8 mouse cellular contexts compared by ENCODE assay signal in genomic region chr2:110017087-110017486, GRCm38 (mm10). TPM values are rescaled to one million over a fixed set of nuclear protein-coding genes. Genes with fewer than 3 reads are reported as not detected.
DNase-seq lines count a peak whose midpoint lies in the region; ATAC-seq and TF ChIP-seq lines count a peak whose summit lies in the region.

No protein-coding gene starts in this region.

- H3K9me3 ChIP-seq in kidney, postnatal 0 days (replicated peaks; ENCODE audit: low read length): no peaks in the 10 kb centered on the region
- no peaks in the 10 kb centered on the region for H3K9me3 ChIP-seq in embryonic facial prominence, embryonic 14.5 days (ENCODE audit: control insufficient read depth, low read length)
- H3K9me3 ChIP-seq in intestine, embryonic 14.5 days (ENCODE audit: control insufficient read depth, low read length): no peaks in the 10 kb centered on the region

- H3K4me3 ChIP-seq in kidney, postnatal 0 days (replicated peaks; ENCODE audit: low read depth, low read length): peak overlapping the region; percentile 77
- H3K4me3 ChIP-seq in embryonic facial prominence, embryonic 14.5 days (ENCODE audit: low read depth, low read length): peak overlapping the region; percentile 82
- H3K4me3 ChIP-seq in intestine, embryonic 14.5 days (ENCODE audit: low read depth, low read length): peak overlapping the region; percentile 78
- peak overlapping the region; percentile 60 for H3K4me3 ChIP-seq in myocyte

- ATAC-seq in kidney, postnatal 0 days (replicated peaks; ENCODE audit: low FRiP score, low read depth): no peak
- no peak for ATAC-seq in embryonic facial prominence, embryonic 14.5 days (ENCODE audit: low read depth)
- ATAC-seq in intestine, embryonic 14.5 days (replicated peaks; ENCODE audit: low FRiP score, low TSS enrichment, low read depth): 0 out of 2 replicates have a peak, but pooled peaks have one; percentile 29
- ATAC-seq in monocyte, adult 5-6 weeks (replicated peaks; ENCODE audit: insufficient number of reproducible peaks, low FRiP score, low TSS enrichment, poor library complexity, severe bottlenecking): no peak

- peak overlapping the region; percentile 28 for H3ac ChIP-seq in myocyte (ENCODE audit: control insufficient read depth, insufficient read length)

- DNase-seq in kidney, postnatal 0 days (ENCODE audit: low spot score): no peak
- no peak for DNase-seq in kidney, adult 9 months
- no peak for DNase-seq in embryonic facial prominence, embryonic 14.5 days (ENCODE audit: low spot score)
- no peak for DNase-seq in intestine, embryonic 14.5 days (ENCODE audit: low spot score)
- no peak for DNase-seq in layer of hippocampus, postnatal 10 days (ENCODE audit: low spot score in 2 of 2)
- DNase-seq in thymus, postnatal 36 days: no peak

- peak overlapping the region; percentile 83; the same call in 1 of the 2 replicates for H3K9ac ChIP-seq in kidney, postnatal 0 days (ENCODE audit: low read depth, low read length)
- peak overlapping the region; percentile 93 for H3K9ac ChIP-seq in embryonic facial prominence, embryonic 14.5 days (ENCODE audit: low read depth, low read length)
- H3K9ac ChIP-seq in intestine, embryonic 14.5 days (ENCODE audit: low read length): peak overlapping the region; percentile 94

- H3K4me1 ChIP-seq in kidney, postnatal 0 days (replicated peaks; ENCODE audit: insufficient read depth, low read length): no peaks in the 10 kb centered on the region
- peaks cover 24% of the 10 kb centered on the region for H3K4me1 ChIP-seq in embryonic facial prominence, embryonic 14.5 days (ENCODE audit: control insufficient read depth, insufficient read depth, low read length)
- peaks cover 4% of the 10 kb centered on the region; the same call in 1 of the 2 replicates for H3K4me1 ChIP-seq in intestine, embryonic 14.5 days (replicated peaks; ENCODE audit: control insufficient read depth, insufficient read depth, low read length)

- peaks cover 4% of the 10 kb centered on the region for H3K36me3 ChIP-seq in kidney, postnatal 0 days (ENCODE audit: insufficient read depth, low read length)
- peaks cover 26% of the 10 kb centered on the region for H3K36me3 ChIP-seq in embryonic facial prominence, embryonic 14.5 days (ENCODE audit: control insufficient read depth, insufficient read depth, low read length)
- H3K36me3 ChIP-seq in intestine, embryonic 14.5 days (ENCODE audit: control insufficient read depth, insufficient read depth, low read length): peaks cover 26% of the 10 kb centered on the region
- H3K36me3 ChIP-seq in myocyte (ENCODE audit: control insufficient read depth, insufficient read depth): no peaks in the 10 kb centered on the region

- H3K27me3 ChIP-seq in kidney, postnatal 0 days (ENCODE audit: insufficient read depth, low read length): no peaks in the 10 kb centered on the region
- no peaks in the 10 kb centered on the region for H3K27me3 ChIP-seq in embryonic facial prominence, embryonic 14.5 days (replicated peaks; ENCODE audit: control insufficient read depth, insufficient read depth, low read length)
- no peaks in the 10 kb centered on the region for H3K27me3 ChIP-seq in intestine, embryonic 14.5 days (replicated peaks; ENCODE audit: control insufficient read depth, insufficient read depth, low read length)
- no peaks in the 10 kb centered on the region for H3K27me3 ChIP-seq in myocyte (ENCODE audit: control insufficient read depth, insufficient read depth, insufficient read length)

- no peak overlapping the region for H3K27ac ChIP-seq in kidney, postnatal 0 days
- no peak overlapping the region for H3K27ac ChIP-seq in embryonic facial prominence, embryonic 14.5 days (replicated peaks; ENCODE audit: low read depth, low read length)
- H3K27ac ChIP-seq in intestine, embryonic 14.5 days (ENCODE audit: low read depth): peak overlapping the region; percentile 90; the same call in 1 of the 2 replicates

- peaks cover 30% of the 10 kb centered on the region for H3K79me2 ChIP-seq in myocyte (ENCODE audit: control insufficient read depth, insufficient read depth)

- TF ChIP-seq CTCF in kidney, postnatal 0 days (IDR thresholded peaks at IDR 0.05; ENCODE audit: low read depth): no peak

- TF ChIP-seq POLR2A in myocyte (IDR thresholded peaks at IDR 0.05; ENCODE audit: insufficient read length, low read depth): no peak

- peak overlapping the region; percentile 83 for H3K4me2 ChIP-seq in kidney, postnatal 0 days (ENCODE audit: low read length)
- H3K4me2 ChIP-seq in embryonic facial prominence, embryonic 14.5 days (ENCODE audit: low read depth, low read length): peak overlapping the region; percentile 74
- H3K4me2 ChIP-seq in intestine, embryonic 14.5 days (ENCODE audit: low read length): peak overlapping the region; percentile 83
- peak overlapping the region; percentile 60 for H3K4me2 ChIP-seq in myocyte (ENCODE audit: low read depth)

- WGBS in kidney, postnatal 0 days: 45% methylated on average over 7 of the region's 7 CpGs
- 42% methylated on average over 7 of the region's 7 CpGs for WGBS in embryonic facial prominence, embryonic 14.5 days
- WGBS in intestine, embryonic 14.5 days: 41% methylated on average over 7 of the region's 7 CpGs

TF ChIP-seq in myocyte, 11 proteins besides CTCF, POLR2A, EP300 and RAD21:
- TF ChIP-seq SRF (IDR thresholded peaks at IDR 0.05; ENCODE audit: control insufficient read depth, insufficient read length, low read depth) (no peak), MYOG (IDR thresholded peaks at IDR 0.05; ENCODE audit: control insufficient read depth in 1 of 3, insufficient read depth in 1 of 3, insufficient read length in 2 of 3, low read depth in 2 of 3) (no peak), MAX (IDR thresholded peaks at IDR 0.05; ENCODE audit: low read depth) (no peak), POLR2AphosphoS2 (IDR thresholded peaks at IDR 0.05; ENCODE audit: insufficient read length, low read depth) (no peak)
TF ChIP-seq in myocyte: peak in this region for 0.

RNA-seq across cellular contexts. Expression of gene Ccdc34, which starts 0.5 kb away (rescaled TPM):
- 42.7 and 45.1 TPM in 2 replicates for polyA plus RNA-seq in kidney, postnatal 0 days (2015; fragmentation: Nextera tagmentation; extraction: Ambion mirVana)
- 36.1 and 37.7 TPM in 2 replicates for polyA plus RNA-seq in embryonic facial prominence, embryonic 14.5 days (2014; fragmentation: Nextera tagmentation; extraction: Ambion mirVana)
- 54.7 and 58.7 TPM in 2 replicates for polyA plus RNA-seq in intestine, embryonic 14.5 days (2014; fragmentation: Nextera tagmentation; extraction: Ambion mirVana)
- 11.0 TPM for polyA plus RNA-seq in myocyte (2012; fragmentation: generic; extraction: Trizol)
- 10 to 100 TPM; 24.3 to 25.5 TPM for total RNA-seq in layer of hippocampus, postnatal 10 days (2021)
- total RNA-seq in monocyte, adult 5-6 weeks (2017): 0.64 to 9.9 TPM (median 4.9 TPM) in 3 replicates
